15 mouse cellular contexts compared by ENCODE assay signal in the genomic region with DNA sequence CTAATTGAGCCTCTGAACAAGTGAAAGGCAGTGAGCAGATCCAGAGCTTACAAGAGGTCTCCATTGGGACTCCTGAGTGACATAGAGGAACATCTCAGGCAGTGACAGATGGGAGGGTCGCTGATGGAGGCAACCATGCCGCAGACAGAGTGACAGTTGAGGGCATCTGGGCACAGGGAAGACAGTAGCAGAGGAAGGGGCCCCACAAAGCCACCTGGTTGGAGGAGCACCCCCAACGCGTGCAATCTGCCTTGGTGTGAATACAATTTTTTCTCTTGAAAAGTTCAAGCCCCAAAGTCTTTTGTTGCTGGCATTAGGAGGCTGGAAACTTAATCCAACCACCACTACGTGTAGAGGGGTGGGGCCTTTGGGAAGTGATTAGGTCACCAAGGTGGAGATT. TPM values are rescaled to one million over a fixed set of nuclear protein-coding genes. Genes with fewer than 3 reads are reported as not detected.
"Had no signal": no experiment of that assay in that cellular context is flagged by ENCODE, and none has a peak within 500 bp of the region (broad histone marks: within the 10 kb centered on the region; RNA-seq: fewer than 3 reads in every experiment).

No protein-coding gene starts in this region.

- H3K4me3 ChIP-seq: layer of hippocampus, adult 2 months; liver, embryonic 15.5 days had no signal

- ATAC-seq: hindbrain, postnatal 0 days; inflammation-experienced regulatory T-cells, adult 6 months; midbrain, embryonic 13.5 days had no signal

- DNase-seq: layer of hippocampus, adult 9-11 months had no signal

- H3K9ac ChIP-seq: liver, embryonic 12.5 days; liver, embryonic 15.5 days; lung, embryonic 15.5 days; stomach, embryonic 15.5 days had no signal

- H3K36me3 ChIP-seq: limb, embryonic 10.5 days; limb, embryonic 13.5 days; liver, embryonic 12.5 days; liver, embryonic 15.5 days; lung, embryonic 15.5 days; midbrain, embryonic 13.5 days; stomach, embryonic 15.5 days had no signal

- H3K4me1 ChIP-seq: liver, embryonic 12.5 days; liver, embryonic 15.5 days had no signal

- H3K9me3 ChIP-seq: limb, embryonic 10.5 days; limb, embryonic 13.5 days; liver, embryonic 12.5 days; liver, embryonic 15.5 days; lung, embryonic 15.5 days; midbrain, embryonic 13.5 days; stomach, embryonic 15.5 days had no signal

- H3K27ac ChIP-seq: hindbrain, postnatal 0 days; layer of hippocampus, adult 2 months; limb, embryonic 13.5 days; liver, embryonic 12.5 days; liver, embryonic 15.5 days; midbrain, embryonic 13.5 days had no signal

RNA-seq across cellular contexts. Expression of gene Lmtk3, which starts 23.4 kb away (rescaled TPM):
- polyA plus RNA-seq: liver, embryonic 15.5 days had no signal

RNA-seq across cellular contexts. Expression of gene Spaca4, which starts 34.5 kb away (rescaled TPM):
- polyA plus RNA-seq: hindbrain, postnatal 0 days; inflammation-experienced regulatory T-cells, adult 6 months; large intestine, adult 2 months; limb, embryonic 10.5 days; limb, embryonic 13.5 days; liver, embryonic 12.5 days; liver, embryonic 15.5 days; lung, embryonic 15.5 days; midbrain, embryonic 13.5 days; midbrain, postnatal 0 days; neural tube, embryonic 11.5 days; neural tube, embryonic 14.5 days; stomach, embryonic 15.5 days had no signal
